Mouse (Mus musculus): ENCODE measurements at regions not wholly inside any gene's neighbourhood (a gene's known extent, or its start where the extent isn't known, plus 50 kb on each side); places are given as distances from the start of the nearest gene placed in this dataset.

GRCm38 (mm10) chr10:16574568-16574967 is 1148.5 kb upstream of the Cited2 start:
- 61% methylated on average over 1 of the region's 1 CpGs for WGBS (ENCODE audit: insufficient replicate concordance)
- H3K4me2 ChIP-seq: no peak overlapping the region
- no peak overlapping the region for H3K4me3 ChIP-seq (ENCODE audit: low read depth, low read length)
- no peaks in the 10 kb centered on the region for H3K27me3 ChIP-seq (ENCODE audit: control insufficient read depth, insufficient read depth, low read length)
- H3K9ac ChIP-seq (ENCODE audit: low read depth, low read length): no peak overlapping the region
- no peaks in the 10 kb centered on the region for H3K9me3 ChIP-seq (replicated peaks; ENCODE audit: control insufficient read depth, low read length)
- no peak for ATAC-seq (replicated peaks; ENCODE audit: insufficient number of reproducible peaks, low FRiP score, low TSS enrichment)
- H3K27ac ChIP-seq (ENCODE audit: low read depth, low read length): no peak overlapping the region
- H3K4me1 ChIP-seq (ENCODE audit: control insufficient read depth, insufficient read depth, low read length): no peaks in the 10 kb centered on the region
- no peaks in the 10 kb centered on the region for H3K36me3 ChIP-seq (ENCODE audit: control insufficient read depth, insufficient read depth, low read length)

- no peaks in the 10 kb centered on the region for H3K27me3 ChIP-seq (ENCODE audit: control insufficient read depth, insufficient read depth, low read length)
- H3K9me3 ChIP-seq (replicated peaks; ENCODE audit: control insufficient read depth, low read length): no peaks in the 10 kb centered on the region
- H3K36me3 ChIP-seq (ENCODE audit: control insufficient read depth, insufficient read depth, low read length): no peaks in the 10 kb centered on the region
- H3K4me2 ChIP-seq: no peak overlapping the region
- H3K27ac ChIP-seq (ENCODE audit: low read depth, low read length): no peak overlapping the region
- no peaks in the 10 kb centered on the region for H3K4me1 ChIP-seq (ENCODE audit: control insufficient read depth, insufficient read depth, low read length)
- no peak overlapping the region for H3K9ac ChIP-seq (ENCODE audit: low read depth, low read length)
- no peak overlapping the region for H3K4me3 ChIP-seq (ENCODE audit: low read depth, low read length)
- no peak for ATAC-seq (replicated peaks; ENCODE audit: insufficient number of reproducible peaks, low FRiP score, low TSS enrichment)
- WGBS (ENCODE audit: insufficient replicate concordance): 69% methylated on average over 4 of the region's 4 CpGs
Observed at GRCm38 (mm10) chr10:16578554-16579078, 1144.4 kb upstream of the Cited2 start.

- no peak overlapping the region for H3K4me3 ChIP-seq (ENCODE audit: low read depth, low read length)
- no peak overlapping the region for H3K27ac ChIP-seq (ENCODE audit: low read depth, low read length)
- H3K36me3 ChIP-seq (ENCODE audit: control insufficient read depth, insufficient read depth, low read length): no peaks in the 10 kb centered on the region
- no peaks in the 10 kb centered on the region for H3K9me3 ChIP-seq (replicated peaks; ENCODE audit: control insufficient read depth, low read length)
- H3K27me3 ChIP-seq (ENCODE audit: control insufficient read depth, insufficient read depth, low read length): no peaks in the 10 kb centered on the region
- H3K4me2 ChIP-seq: no peak overlapping the region
- no peak for ATAC-seq (replicated peaks; ENCODE audit: insufficient number of reproducible peaks, low FRiP score, low TSS enrichment)
- WGBS (ENCODE audit: insufficient replicate concordance): 84% methylated on average over 3 of the region's 3 CpGs
- H3K9ac ChIP-seq (ENCODE audit: low read depth, low read length): no peak overlapping the region
- H3K4me1 ChIP-seq (ENCODE audit: control insufficient read depth, insufficient read depth, low read length): no peaks in the 10 kb centered on the region
Observed at GRCm38 (mm10) chr10:16580200-16580599, 1142.8 kb upstream of the Cited2 start.

GRCm38 (mm10) chr10:16588833-16589232 is 1134.2 kb upstream of the Cited2 start:
- no peaks in the 10 kb centered on the region for H3K27me3 ChIP-seq (ENCODE audit: control insufficient read depth, insufficient read depth, low read length)
- H3K9ac ChIP-seq (ENCODE audit: low read depth, low read length): no peak overlapping the region
- H3K4me3 ChIP-seq (ENCODE audit: low read depth, low read length): no peak overlapping the region
- peaks cover 4% of the 10 kb centered on the region; the same call in 1 of the 2 replicates for H3K4me1 ChIP-seq (ENCODE audit: control insufficient read depth, insufficient read depth, low read length)
- no peak overlapping the region; the same call in 1 of the 2 replicates for H3K4me2 ChIP-seq
- H3K9me3 ChIP-seq (replicated peaks; ENCODE audit: control insufficient read depth, low read length): no peaks in the 10 kb centered on the region
- no peaks in the 10 kb centered on the region for H3K36me3 ChIP-seq (ENCODE audit: control insufficient read depth, insufficient read depth, low read length)
- 66% methylated on average over 2 of the region's 2 CpGs for WGBS (ENCODE audit: insufficient replicate concordance)
- no peak overlapping the region for H3K27ac ChIP-seq (ENCODE audit: low read depth, low read length)
- ATAC-seq (replicated peaks; ENCODE audit: insufficient number of reproducible peaks, low FRiP score, low TSS enrichment): no peak

GRCm38 (mm10) chr10:16589399-16589798 is 1133.6 kb upstream of the Cited2 start:
- H3K27me3 ChIP-seq (ENCODE audit: control insufficient read depth, insufficient read depth, low read length): no peaks in the 10 kb centered on the region
- H3K4me3 ChIP-seq (ENCODE audit: low read depth, low read length): no peak overlapping the region
- H3K4me1 ChIP-seq (ENCODE audit: control insufficient read depth, insufficient read depth, low read length): peaks cover 4% of the 10 kb centered on the region; the same call in 1 of the 2 replicates
- no peaks in the 10 kb centered on the region for H3K36me3 ChIP-seq (ENCODE audit: control insufficient read depth, insufficient read depth, low read length)
- ATAC-seq (replicated peaks; ENCODE audit: insufficient number of reproducible peaks, low FRiP score, low TSS enrichment): no peak
- no peak overlapping the region for H3K27ac ChIP-seq (ENCODE audit: low read depth, low read length)
- H3K9me3 ChIP-seq (replicated peaks; ENCODE audit: control insufficient read depth, low read length): no peaks in the 10 kb centered on the region
- H3K4me2 ChIP-seq: no peak overlapping the region; the same call in 1 of the 2 replicates
- no peak overlapping the region for H3K9ac ChIP-seq (ENCODE audit: low read depth, low read length)
- WGBS (ENCODE audit: insufficient replicate concordance): 57% methylated on average over 3 of the region's 3 CpGs

GRCm38 (mm10) chr10:16592870-16593269 is 1130.1 kb upstream of the Cited2 start:
- H3K4me3 ChIP-seq (ENCODE audit: low read depth, low read length): no peak overlapping the region
- no peaks in the 10 kb centered on the region for H3K27me3 ChIP-seq (ENCODE audit: control insufficient read depth, insufficient read depth, low read length)
- WGBS (ENCODE audit: insufficient replicate concordance): 84% methylated on average over 4 of the region's 4 CpGs
- peaks cover 4% of the 10 kb centered on the region; the same call in 1 of the 2 replicates for H3K4me1 ChIP-seq (ENCODE audit: control insufficient read depth, insufficient read depth, low read length)
- no peaks in the 10 kb centered on the region for H3K9me3 ChIP-seq (replicated peaks; ENCODE audit: control insufficient read depth, low read length)
- ATAC-seq (replicated peaks; ENCODE audit: insufficient number of reproducible peaks, low FRiP score, low TSS enrichment): no peak
- H3K36me3 ChIP-seq (ENCODE audit: control insufficient read depth, insufficient read depth, low read length): no peaks in the 10 kb centered on the region
- H3K9ac ChIP-seq (ENCODE audit: low read depth, low read length): no peak overlapping the region
- H3K27ac ChIP-seq (ENCODE audit: low read depth, low read length): no peak overlapping the region
- H3K4me2 ChIP-seq: no peak overlapping the region

- H3K36me3 ChIP-seq (ENCODE audit: control insufficient read depth, insufficient read depth, low read length): no peaks in the 10 kb centered on the region
- ATAC-seq (replicated peaks; ENCODE audit: insufficient number of reproducible peaks, low FRiP score, low TSS enrichment): no peak
- no peak overlapping the region for H3K9ac ChIP-seq (ENCODE audit: low read depth, low read length)
- WGBS (ENCODE audit: insufficient replicate concordance): 84% methylated on average over 1 of the region's 1 CpGs
- H3K27me3 ChIP-seq (ENCODE audit: control insufficient read depth, insufficient read depth, low read length): no peaks in the 10 kb centered on the region
- H3K4me2 ChIP-seq: no peak overlapping the region
- H3K4me1 ChIP-seq (ENCODE audit: control insufficient read depth, insufficient read depth, low read length): no peaks in the 10 kb centered on the region
- H3K4me3 ChIP-seq (ENCODE audit: low read depth, low read length): no peak overlapping the region
- H3K9me3 ChIP-seq (replicated peaks; ENCODE audit: control insufficient read depth, low read length): no peaks in the 10 kb centered on the region
- H3K27ac ChIP-seq (ENCODE audit: low read depth, low read length): no peak overlapping the region
Observed at GRCm38 (mm10) chr10:16600041-16600440, 1123.0 kb upstream of the Cited2 start.

- H3K4me2 ChIP-seq: no peak overlapping the region
- H3K9me3 ChIP-seq (replicated peaks; ENCODE audit: control insufficient read depth, low read length): no peaks in the 10 kb centered on the region
- 74% methylated on average over 10 of the region's 10 CpGs for WGBS (ENCODE audit: insufficient replicate concordance)
- no peaks in the 10 kb centered on the region for H3K27me3 ChIP-seq (ENCODE audit: control insufficient read depth, insufficient read depth, low read length)
- H3K4me3 ChIP-seq (ENCODE audit: low read depth, low read length): no peak overlapping the region
- no peaks in the 10 kb centered on the region for H3K36me3 ChIP-seq (ENCODE audit: control insufficient read depth, insufficient read depth, low read length)
- peak; percentile 98 for ATAC-seq (replicated peaks; ENCODE audit: insufficient number of reproducible peaks, low FRiP score, low TSS enrichment)
- H3K9ac ChIP-seq (ENCODE audit: low read depth, low read length): no peak overlapping the region
- no peak overlapping the region for H3K27ac ChIP-seq (ENCODE audit: low read depth, low read length)
- no peaks in the 10 kb centered on the region for H3K4me1 ChIP-seq (ENCODE audit: control insufficient read depth, insufficient read depth, low read length)
Observed at GRCm38 (mm10) chr10:16600551-16601224, 1122.3 kb upstream of the Cited2 start.

GRCm38 (mm10) chr10:16601225-16601595 is 1121.8 kb upstream of the Cited2 start:
- peak; percentile 67 for ATAC-seq (replicated peaks; ENCODE audit: insufficient number of reproducible peaks, low FRiP score, low TSS enrichment)
- H3K9me3 ChIP-seq (replicated peaks; ENCODE audit: control insufficient read depth, low read length): no peaks in the 10 kb centered on the region
- no peak overlapping the region for H3K4me2 ChIP-seq
- H3K27me3 ChIP-seq (ENCODE audit: control insufficient read depth, insufficient read depth, low read length): no peaks in the 10 kb centered on the region
- no peak overlapping the region for H3K9ac ChIP-seq (ENCODE audit: low read depth, low read length)
- no peak overlapping the region for H3K4me3 ChIP-seq (ENCODE audit: low read depth, low read length)
- H3K4me1 ChIP-seq (ENCODE audit: control insufficient read depth, insufficient read depth, low read length): no peaks in the 10 kb centered on the region
- 38% methylated on average over 1 of the region's 1 CpGs for WGBS (ENCODE audit: insufficient replicate concordance)
- no peaks in the 10 kb centered on the region for H3K36me3 ChIP-seq (ENCODE audit: control insufficient read depth, insufficient read depth, low read length)
- H3K27ac ChIP-seq (ENCODE audit: low read depth, low read length): no peak overlapping the region
